ENCODE assay signal across 8 mouse cellular contexts in the genomic region with DNA sequence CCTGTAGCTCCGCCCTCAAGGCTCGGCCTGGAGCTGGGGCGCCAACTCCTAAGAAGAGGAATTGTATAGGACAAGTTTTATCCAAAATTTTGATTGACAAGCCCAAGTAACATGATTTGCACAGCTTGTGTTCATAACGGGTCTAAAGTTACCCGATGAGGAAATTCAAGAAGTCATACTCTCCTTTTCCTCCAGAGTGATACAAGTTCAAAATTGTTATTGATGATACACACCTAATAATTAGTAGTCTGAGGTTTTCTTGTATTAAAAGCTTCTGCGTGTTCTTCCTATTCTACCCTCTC. TPM values are rescaled to one million over a fixed set of nuclear protein-coding genes. Genes with fewer than 3 reads are reported as not detected.
DNase-seq lines count a peak whose midpoint lies in the region; ATAC-seq and TF ChIP-seq lines count a peak whose summit lies in the region.

A gene (minus strand): TSS at position 3 of the 302 bp plus-strand sequence.

- no peaks in the 10 kb centered on the region for H3K4me1 ChIP-seq in lung, postnatal 0 days (ENCODE audit: insufficient read depth, low read depth, low read length)
- peaks cover 7% of the 10 kb centered on the region for H3K4me1 ChIP-seq in forebrain, embryonic 16.5 days (replicated peaks; ENCODE audit: control insufficient read depth, insufficient read depth, low read length)
- H3K4me1 ChIP-seq in hindbrain, embryonic 16.5 days (ENCODE audit: control insufficient read depth, insufficient read depth, low read depth, low read length) = peaks cover 4% of the 10 kb centered on the region
- peaks cover 10% of the 10 kb centered on the region for H3K4me1 ChIP-seq in neural tube, embryonic 13.5 days (replicated peaks)

- 0 out of 2 replicates have a peak, but pooled peaks cover under 1% of the 10 kb centered on the region for H3K9me3 ChIP-seq in lung, postnatal 0 days (ENCODE audit: low read length)
- H3K9me3 ChIP-seq in forebrain, embryonic 16.5 days (ENCODE audit: control insufficient read depth, low read length) = no peaks in the 10 kb centered on the region
- no peaks in the 10 kb centered on the region for H3K9me3 ChIP-seq in hindbrain, embryonic 16.5 days (ENCODE audit: control insufficient read depth, low read length)
- 0 out of 2 replicates have a peak, but pooled peaks cover 3% of the 10 kb centered on the region for H3K9me3 ChIP-seq in neural tube, embryonic 13.5 days

- H3K9ac ChIP-seq in lung, postnatal 0 days (replicated peaks; ENCODE audit: low read depth) = peak within 1 kb of the TSS; percentile 26; the same call in 1 of the 2 replicates
- H3K9ac ChIP-seq in forebrain, embryonic 16.5 days (replicated peaks; ENCODE audit: low read depth, low read length) = peak within 1 kb of the TSS; percentile 92
- peak within 1 kb of the TSS; percentile 79 for H3K9ac ChIP-seq in hindbrain, embryonic 16.5 days (ENCODE audit: low read depth, low read length)
- peak within 1 kb of the TSS; percentile 81 for H3K9ac ChIP-seq in neural tube, embryonic 13.5 days

- no peak for ATAC-seq in lung, postnatal 0 days
- ATAC-seq in forebrain, embryonic 16.5 days = no peak
- no peak for ATAC-seq in hindbrain, embryonic 16.5 days
- ATAC-seq in neural tube, embryonic 13.5 days (ENCODE audit: low read depth) = no peak
- no peak for ATAC-seq in frontal cortex, adult (ENCODE audit: low TSS enrichment)
- no peak for ATAC-seq in cerebellum, adult (ENCODE audit: insufficient number of reproducible peaks, low FRiP score, low TSS enrichment)

- H3K4me2 ChIP-seq in lung, postnatal 0 days (replicated peaks; ENCODE audit: low read depth, low read length) = peak within 1 kb of the TSS; percentile 96
- H3K4me2 ChIP-seq in forebrain, embryonic 16.5 days (ENCODE audit: low read length) = peak within 1 kb of the TSS; percentile 91
- H3K4me2 ChIP-seq in hindbrain, embryonic 16.5 days (ENCODE audit: low read length) = peak within 1 kb of the TSS; percentile 87
- H3K4me2 ChIP-seq in neural tube, embryonic 13.5 days = peak within 1 kb of the TSS; percentile 82

- peak within 1 kb of the TSS; percentile 69; the same call in 1 of the 2 replicates for H3K27ac ChIP-seq in lung, postnatal 0 days (ENCODE audit: low read length)
- H3K27ac ChIP-seq in forebrain, embryonic 16.5 days (ENCODE audit: low read length) = peak within 1 kb of the TSS; percentile 96
- H3K27ac ChIP-seq in hindbrain, embryonic 16.5 days (ENCODE audit: low read depth, low read length) = peak within 1 kb of the TSS; percentile 96
- peak within 1 kb of the TSS; percentile 91 for H3K27ac ChIP-seq in neural tube, embryonic 13.5 days (replicated peaks)

- 13% methylated on average over 6 of the region's 6 CpGs for WGBS in lung, postnatal 0 days
- WGBS in forebrain, embryonic 16.5 days = 17% methylated on average over 6 of the region's 6 CpGs
- 14% methylated on average over 6 of the region's 6 CpGs for WGBS in hindbrain, embryonic 16.5 days
- 16% methylated on average over 6 of the region's 6 CpGs for WGBS in neural tube, embryonic 13.5 days

- no peak for TF ChIP-seq EP300 in lung, postnatal 0 days (IDR thresholded peaks at IDR 0.05)

- no peak for DNase-seq in lung, postnatal 0 days (ENCODE audit: low spot score)
- DNase-seq in lung, postnatal 36 days = no peak
- no peak for DNase-seq in right cerebral cortex, postnatal 4 days

- TF ChIP-seq CTCF in lung, postnatal 0 days (IDR thresholded peaks at IDR 0.05) = no peak

- H3K27me3 ChIP-seq in lung, postnatal 0 days (replicated peaks; ENCODE audit: insufficient read depth, low read length) = no peaks in the 10 kb centered on the region
- H3K27me3 ChIP-seq in forebrain, embryonic 16.5 days (replicated peaks; ENCODE audit: control insufficient read depth, insufficient read depth, low read length) = no peaks in the 10 kb centered on the region
- no peaks in the 10 kb centered on the region for H3K27me3 ChIP-seq in hindbrain, embryonic 16.5 days (replicated peaks; ENCODE audit: control insufficient read depth, insufficient read depth, low read length)
- peaks cover 18% of the 10 kb centered on the region for H3K27me3 ChIP-seq in neural tube, embryonic 13.5 days

- H3K36me3 ChIP-seq in lung, postnatal 0 days (ENCODE audit: insufficient read depth, low read length) = no peaks in the 10 kb centered on the region
- 0 out of 2 replicates have a peak, but pooled peaks cover 2% of the 10 kb centered on the region for H3K36me3 ChIP-seq in forebrain, embryonic 16.5 days (ENCODE audit: control insufficient read depth, insufficient read depth)
- H3K36me3 ChIP-seq in hindbrain, embryonic 16.5 days (ENCODE audit: control insufficient read depth, insufficient read depth, low read length) = no peaks in the 10 kb centered on the region
- H3K36me3 ChIP-seq in neural tube, embryonic 13.5 days = 0 out of 2 replicates have a peak, but pooled peaks cover 6% of the 10 kb centered on the region

- H3K4me3 ChIP-seq in lung, postnatal 0 days (ENCODE audit: low read depth, low read length) = peak within 1 kb of the TSS; percentile 53
- peak within 1 kb of the TSS; percentile 81 for H3K4me3 ChIP-seq in forebrain, embryonic 16.5 days (replicated peaks; ENCODE audit: low read length)
- H3K4me3 ChIP-seq in hindbrain, embryonic 16.5 days (ENCODE audit: low read length) = peak within 1 kb of the TSS; percentile 76
- peak within 1 kb of the TSS; percentile 69 for H3K4me3 ChIP-seq in neural tube, embryonic 13.5 days

RNA-seq across cellular contexts. Expression of the gene that starts here (rescaled TPM):
- 0.70 and 0.86 TPM in 2 replicates for polyA plus RNA-seq in lung, postnatal 0 days (2015; fragmentation: Nextera tagmentation; extraction: Ambion mirVana)
- polyA plus RNA-seq in forebrain, embryonic 16.5 days (2015; fragmentation: Nextera tagmentation; extraction: Ambion mirVana) = 2.8 and 2.9 TPM in 2 replicates
- polyA plus RNA-seq in hindbrain, embryonic 16.5 days (2015; fragmentation: Nextera tagmentation; extraction: Ambion mirVana) = 1.9 and 2.0 TPM in 2 replicates
- 1.3 and 1.4 TPM in 2 replicates for polyA plus RNA-seq in neural tube, embryonic 13.5 days (2015; fragmentation: Nextera tagmentation; extraction: Ambion mirVana)

Comparison
In these comparisons a context has a peak if more than half of its experiments do, and no peak if none do; other contexts are left out.
1. H3K9ac ChIP-seq: peak in every context shown above with its lines; median percentile 92 in forebrain, embryonic 16.5 days; 81 in neural tube, embryonic 13.5 days; 79 in hindbrain, embryonic 16.5 days; 26 in lung, postnatal 0 days.